Mouse (Mus musculus) intestine, embryonic 16.5 days (tissue): ENCODE data around the gene Eipr1. TPM values are rescaled to one million over a fixed set of nuclear protein-coding genes. Genes with fewer than 3 reads are reported as not detected.

ENCODE experiments used
- ATAC-seq: fragments of 200-750 bp; cut with Nextera tagmentation; 2 replicates; pipeline ENCODE4 v1.8.0; 2017; ENCODE audit warnings: moderate TSS enrichment, moderate library complexity
- H3K27ac ChIP-seq: fragments of 300-500 bp; sonication (generic); 2 replicates; pipeline ENCODE4 v1.5.1; 2014; ENCODE audit warnings: mild to moderate bottlenecking, low read length
- H3K27me3 ChIP-seq: fragments of 300-500 bp; sonication (generic); replicated peaks from 2 replicates; pipeline ENCODE4 v1.6.1; 2014; ENCODE audit warnings: low read length, control low read depth, mixed read lengths; ENCODE audit not compliant: control insufficient read depth, insufficient read depth
- H3K36me3 ChIP-seq: fragments of 300-500 bp; sonication (generic); 2 replicates; pipeline ENCODE4 v1.6.1; 2014; ENCODE audit warnings: low read length, control low read depth; ENCODE audit not compliant: control insufficient read depth, insufficient read depth
- H3K4me1 ChIP-seq: fragments of 300-500 bp; sonication (generic); 2 replicates; pipeline ENCODE4 v1.6.1; 2014; ENCODE audit warnings: low read length, control low read depth, mixed read lengths; ENCODE audit not compliant: control insufficient read depth, insufficient read depth
- H3K4me2 ChIP-seq: fragments of 300-500 bp; sonication (generic); 2 replicates; pipeline ENCODE4 v1.6.1; 2014; ENCODE audit warnings: low read depth, low read length, control low read depth
- H3K4me3 ChIP-seq: fragments of 300-500 bp; sonication (generic); 2 replicates; pipeline ENCODE4 v1.5.1; 2014; ENCODE audit warnings: mild to moderate bottlenecking, low read length
- H3K9ac ChIP-seq: fragments of 300-500 bp; sonication (generic); 2 replicates; pipeline ENCODE4 v1.6.1; 2014; ENCODE audit warnings: low read depth, low read length
- H3K9me3 ChIP-seq: fragments of 300-500 bp; sonication (generic); 2 replicates; pipeline ENCODE4 v1.6.1; 2016; ENCODE audit warnings: low read length, control low read depth; ENCODE audit not compliant: control insufficient read depth
- WGBS: fragments of 180-500 bp; shearing (Covaris S2); extraction: QIAGEN DNeasy Blood & Tissue Kit; methylation state at CpG from one replicate; pipeline ENCODE4 v1.1.7; 2014; 5-methylcytosine and 5-hydroxymethylcytosine counted together
- polyA plus RNA-seq: library from polyadenylated mRNA; unstranded; fragments of >200 nt; fragmentation: Nextera tagmentation; extraction: Ambion mirVana; gene quantifications from 2 replicates; pipeline ENCODE4 v1.2.1, GENCODE M21; 2015

Gene Eipr1
- polyA plus RNA-seq, 1 experiment from 2014 or later, result 32.0 TPM

DNA sequence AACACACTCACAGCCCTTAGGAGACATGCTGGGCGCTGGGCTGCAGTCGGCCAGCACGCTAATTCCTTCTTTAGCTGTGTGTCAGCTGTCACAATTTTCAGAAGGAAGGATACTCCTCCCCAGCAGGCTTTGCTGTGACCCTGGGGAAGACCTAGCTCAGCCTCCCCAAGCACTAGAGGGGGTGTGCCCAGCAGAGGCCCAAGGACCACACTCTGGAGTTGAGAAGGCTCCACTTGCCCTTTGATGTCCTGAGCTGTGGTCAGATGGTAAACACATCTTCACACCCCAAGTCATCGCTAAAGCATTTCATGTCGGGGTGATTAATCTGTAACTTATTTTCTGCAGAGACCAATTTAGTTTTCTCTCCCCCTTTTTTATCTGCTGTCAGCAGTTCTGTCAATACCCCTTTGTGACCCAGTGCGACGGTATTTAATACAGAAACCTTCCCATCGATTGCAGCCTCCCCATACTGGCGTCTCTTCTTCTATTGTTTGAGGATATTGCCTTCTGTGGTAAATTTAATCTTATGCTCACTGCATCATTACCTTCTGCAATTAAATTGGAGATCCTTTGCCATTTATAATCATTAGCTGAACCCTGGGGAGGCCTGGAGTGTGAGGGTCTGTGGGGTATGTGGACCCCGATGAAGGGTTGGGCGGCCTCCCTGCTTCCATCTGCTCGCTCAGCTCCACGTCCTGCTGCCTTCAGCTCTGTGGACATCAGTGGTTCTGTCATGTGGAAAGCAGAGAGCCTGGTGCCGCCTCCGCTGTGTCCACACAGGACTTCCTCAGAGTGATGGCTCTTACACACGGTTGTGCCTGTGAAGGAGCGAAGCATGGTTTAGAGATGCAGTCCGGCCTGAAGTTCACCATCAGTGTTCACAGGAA lies 97.4 kb downstream of the Eipr1 start:
- Histone ChIP-seq H3K4me2 (no peak overlapping the region), H3K27ac (no peak overlapping the region), H3K9me3 (no peaks in the 10 kb centered on the region), H3K4me3 (no peak overlapping the region), H3K4me1 (no peaks in the 10 kb centered on the region), H3K27me3 (no peaks in the 10 kb centered on the region), H3K9ac (no peak overlapping the region), H3K36me3 (no peaks in the 10 kb centered on the region)
- ATAC-seq, result no peak
- 72% methylated on average over 18 of the region's 18 CpGs for WGBS

DNA sequence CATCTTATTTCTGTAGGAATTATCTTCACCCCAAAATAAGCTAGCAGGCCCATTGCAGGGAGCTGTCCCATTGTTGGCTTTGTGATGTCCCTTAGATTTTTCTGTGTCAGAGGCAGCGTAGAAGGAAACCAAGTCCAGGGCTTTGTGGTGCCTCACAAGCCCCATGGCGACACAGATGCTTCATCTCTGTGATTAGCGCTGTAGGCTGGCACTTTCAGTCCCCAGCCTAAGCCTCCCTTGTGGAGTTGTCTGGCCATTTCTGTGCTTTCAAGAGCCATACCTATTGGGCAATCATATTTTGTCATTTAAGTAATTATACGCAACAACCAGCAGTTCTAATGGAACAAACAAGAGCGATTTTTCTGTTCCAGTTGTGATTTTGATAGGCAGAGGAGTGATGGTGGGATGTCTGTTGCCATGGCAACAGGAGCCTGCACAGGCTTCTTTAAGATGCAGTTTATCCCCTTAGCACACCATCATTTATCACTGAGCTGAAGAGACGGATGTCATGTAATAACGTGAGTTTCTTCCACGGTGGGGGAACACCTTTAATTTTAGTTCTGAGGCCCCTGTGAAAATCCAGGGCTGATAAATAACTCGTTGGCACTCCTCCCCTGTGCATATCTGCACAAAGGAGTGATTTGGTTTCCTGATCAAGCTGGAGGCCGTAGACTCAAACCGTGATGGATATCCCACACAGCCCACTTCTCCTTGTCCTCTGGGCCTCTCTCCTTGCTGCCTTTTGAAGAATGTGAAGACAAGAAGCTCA lies 108.1 kb downstream of the Eipr1 start:
- Histone ChIP-seq H3K4me3 (no peak overlapping the region), H3K4me1 (no peaks in the 10 kb centered on the region; the same call in 1 of the 2 replicates), H3K4me2 (no peak overlapping the region), H3K27me3 (no peaks in the 10 kb centered on the region), H3K9me3 (no peaks in the 10 kb centered on the region), H3K27ac (no peak overlapping the region), H3K36me3 (no peaks in the 10 kb centered on the region), H3K9ac (no peak overlapping the region)
- no peak for ATAC-seq
- WGBS, result 73% methylated on average over 11 of the region's 11 CpGs

DNA sequence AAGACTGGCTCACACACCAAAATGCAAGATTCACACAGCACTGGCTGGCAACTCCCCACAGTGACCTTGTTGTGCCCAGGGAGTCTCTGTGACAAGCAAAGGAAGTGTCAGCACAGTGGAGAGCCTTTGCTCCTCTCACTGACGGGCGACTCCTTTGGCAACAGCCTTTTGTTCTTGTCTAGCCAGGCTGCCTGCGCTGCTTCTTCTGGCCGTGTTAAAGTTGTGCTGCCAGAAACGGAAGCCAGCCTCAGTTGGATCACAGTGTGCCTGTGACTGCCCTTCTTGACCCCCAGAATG lies 108.6 kb downstream of the Eipr1 start:
- H3K4me1 ChIP-seq, result no peaks in the 10 kb centered on the region; the same call in 1 of the 2 replicates
- no peaks in the 10 kb centered on the region for H3K36me3 ChIP-seq
- H3K27ac ChIP-seq, result no peak overlapping the region
- 68% methylated on average over 5 of the region's 5 CpGs for WGBS
- H3K27me3 ChIP-seq, result no peaks in the 10 kb centered on the region
- H3K9me3 ChIP-seq, result no peaks in the 10 kb centered on the region
- H3K4me2 ChIP-seq, result no peak overlapping the region
- H3K9ac ChIP-seq, result no peak overlapping the region
- no peak overlapping the region for H3K4me3 ChIP-seq
- no peak for ATAC-seq

DNA sequence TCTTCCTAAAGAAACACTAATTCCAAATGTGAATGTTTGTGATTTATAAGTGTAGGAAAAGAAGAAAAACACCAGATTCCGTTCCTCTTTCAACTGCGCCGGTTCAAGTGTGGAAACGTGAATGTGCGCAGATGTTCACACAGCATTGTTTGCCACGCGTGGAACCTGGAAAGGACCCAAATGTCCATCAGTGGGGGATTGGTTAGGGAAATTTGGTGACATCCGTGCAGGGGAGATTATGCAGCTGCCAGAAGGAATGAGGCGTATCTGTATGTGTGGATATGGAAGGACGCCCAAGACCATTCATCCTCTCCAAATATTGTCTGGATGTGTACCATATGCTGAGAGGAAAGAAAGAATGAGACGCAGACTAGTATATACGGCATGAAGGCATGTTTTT lies 111.7 kb downstream of the Eipr1 start:
- Histone ChIP-seq H3K4me3 (no peak overlapping the region), H3K4me1 (no peaks in the 10 kb centered on the region; the same call in 1 of the 2 replicates), H3K9me3 (no peaks in the 10 kb centered on the region), H3K27me3 (no peaks in the 10 kb centered on the region), H3K36me3 (no peaks in the 10 kb centered on the region), H3K4me2 (no peak overlapping the region), H3K27ac (no peak overlapping the region), H3K9ac (no peak overlapping the region)
- peak; percentile 58; the same call in 1 of the 2 replicates for ATAC-seq
- WGBS, result 59% methylated on average over 12 of the region's 12 CpGs

DNA sequence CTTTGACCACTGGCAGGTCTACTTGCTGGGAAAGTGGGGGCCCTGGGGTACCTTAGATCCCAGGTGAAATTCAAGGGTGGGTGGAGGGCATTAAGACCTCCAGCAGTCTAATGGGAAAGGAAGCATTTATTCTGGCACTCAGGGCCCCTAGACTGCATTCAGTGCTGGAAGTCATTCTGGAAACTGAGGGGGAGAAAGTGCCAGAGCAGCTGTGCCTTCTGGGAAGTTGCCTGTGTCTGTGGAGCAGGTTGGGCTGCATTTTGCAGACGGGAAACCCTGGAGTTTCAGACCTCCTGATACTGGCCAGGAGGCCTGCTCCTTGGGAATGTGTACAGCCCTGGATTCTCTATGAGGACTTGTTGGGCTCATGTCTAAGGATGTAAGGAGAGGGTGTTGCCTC lies 114.5 kb downstream of the Eipr1 start:
- H3K9me3 ChIP-seq, result no peaks in the 10 kb centered on the region
- ATAC-seq, result no peak
- H3K9ac ChIP-seq, result no peak overlapping the region
- H3K4me1 ChIP-seq, result no peaks in the 10 kb centered on the region; the same call in 1 of the 2 replicates
- no peaks in the 10 kb centered on the region for H3K36me3 ChIP-seq
- no peaks in the 10 kb centered on the region for H3K27me3 ChIP-seq
- WGBS, result 57% methylated on average over 1 of the region's 1 CpGs
- no peak overlapping the region for H3K4me2 ChIP-seq
- H3K27ac ChIP-seq, result no peak overlapping the region
- no peak overlapping the region for H3K4me3 ChIP-seq

DNA sequence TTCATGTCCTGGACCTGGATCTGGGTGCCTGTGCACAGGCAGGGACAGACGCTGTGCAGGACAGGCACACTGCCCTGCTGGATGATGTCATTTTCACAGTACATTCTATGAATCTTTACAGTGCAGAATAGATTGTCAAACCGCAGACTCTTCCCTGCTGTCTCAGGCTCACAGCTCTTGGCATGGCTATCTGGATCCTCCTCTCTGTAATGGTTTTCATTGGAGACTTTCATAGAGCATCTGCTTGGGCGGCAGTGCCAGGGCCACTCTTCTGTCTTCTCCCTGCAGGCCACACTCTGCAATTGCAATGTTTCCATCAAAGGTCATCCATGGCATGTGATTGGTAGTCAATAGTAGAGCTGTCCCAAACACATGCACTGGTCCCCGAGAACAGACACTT lies 117.2 kb downstream of the Eipr1 start:
- Histone ChIP-seq H3K4me3 (no peak overlapping the region), H3K4me2 (no peak overlapping the region), H3K27ac (no peak overlapping the region), H3K27me3 (no peaks in the 10 kb centered on the region), H3K36me3 (no peaks in the 10 kb centered on the region), H3K4me1 (no peaks in the 10 kb centered on the region), H3K9ac (no peak overlapping the region), H3K9me3 (no peaks in the 10 kb centered on the region)
- WGBS, result 82% methylated on average over 4 of the region's 4 CpGs
- no peak for ATAC-seq

DNA sequence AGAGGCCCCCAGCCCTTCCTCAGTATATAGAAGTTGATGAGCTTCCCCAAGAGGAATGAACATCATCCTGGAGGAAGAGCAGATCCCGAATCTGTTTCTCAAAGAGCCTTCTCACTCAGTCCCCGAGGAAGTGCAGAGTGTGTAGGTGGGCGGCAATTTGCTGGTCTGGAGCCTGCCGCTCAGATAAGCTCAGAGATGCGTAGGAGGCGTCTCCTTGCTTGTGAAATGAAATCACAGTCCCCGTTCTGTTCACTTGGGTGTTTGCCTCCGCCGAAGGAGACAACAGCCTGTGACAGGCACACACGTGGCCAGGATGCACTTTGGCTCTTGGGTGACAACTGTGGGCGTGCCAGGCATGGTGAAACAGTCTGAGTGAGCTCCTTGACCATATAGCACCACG lies 120.7 kb downstream of the Eipr1 start:
- no peak overlapping the region for H3K27ac ChIP-seq
- H3K4me2 ChIP-seq, result no peak overlapping the region
- no peaks in the 10 kb centered on the region for H3K27me3 ChIP-seq
- H3K9ac ChIP-seq, result no peak overlapping the region
- no peaks in the 10 kb centered on the region for H3K9me3 ChIP-seq
- no peak for ATAC-seq
- H3K4me1 ChIP-seq, result no peaks in the 10 kb centered on the region
- no peak overlapping the region for H3K4me3 ChIP-seq
- no peaks in the 10 kb centered on the region for H3K36me3 ChIP-seq
- WGBS, result 72% methylated on average over 12 of the region's 12 CpGs

DNA sequence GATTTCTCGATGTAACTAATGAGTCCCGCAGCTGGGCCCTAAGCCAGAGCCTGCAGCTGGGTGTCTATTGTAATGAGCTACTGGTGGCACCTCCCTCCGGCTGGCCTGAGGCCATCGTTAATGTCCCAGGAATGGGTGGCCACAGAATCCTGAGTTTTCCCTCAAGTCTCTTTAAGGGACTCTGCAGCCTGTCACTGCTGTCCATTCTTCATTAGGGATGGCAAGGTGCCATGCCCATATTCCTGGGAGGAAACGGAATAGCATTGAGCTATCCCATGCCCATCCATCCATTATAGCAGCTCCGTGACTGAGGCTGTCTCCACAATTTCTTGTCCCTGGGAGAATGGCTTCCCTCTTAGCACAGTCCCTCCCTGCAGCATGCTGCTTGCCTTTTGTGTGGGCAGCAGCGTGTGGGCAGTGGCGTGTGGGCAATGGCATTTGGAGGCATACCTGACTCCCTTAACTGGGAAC lies 123.2 kb downstream of the Eipr1 start:
- no peaks in the 10 kb centered on the region for H3K9me3 ChIP-seq
- H3K27me3 ChIP-seq, result no peaks in the 10 kb centered on the region
- no peak overlapping the region for H3K4me3 ChIP-seq
- H3K9ac ChIP-seq, result no peak overlapping the region
- no peaks in the 10 kb centered on the region for H3K36me3 ChIP-seq
- WGBS, result 72% methylated on average over 8 of the region's 8 CpGs
- H3K27ac ChIP-seq, result no peak overlapping the region
- no peak for ATAC-seq
- no peak overlapping the region for H3K4me2 ChIP-seq
- H3K4me1 ChIP-seq, result no peaks in the 10 kb centered on the region

DNA sequence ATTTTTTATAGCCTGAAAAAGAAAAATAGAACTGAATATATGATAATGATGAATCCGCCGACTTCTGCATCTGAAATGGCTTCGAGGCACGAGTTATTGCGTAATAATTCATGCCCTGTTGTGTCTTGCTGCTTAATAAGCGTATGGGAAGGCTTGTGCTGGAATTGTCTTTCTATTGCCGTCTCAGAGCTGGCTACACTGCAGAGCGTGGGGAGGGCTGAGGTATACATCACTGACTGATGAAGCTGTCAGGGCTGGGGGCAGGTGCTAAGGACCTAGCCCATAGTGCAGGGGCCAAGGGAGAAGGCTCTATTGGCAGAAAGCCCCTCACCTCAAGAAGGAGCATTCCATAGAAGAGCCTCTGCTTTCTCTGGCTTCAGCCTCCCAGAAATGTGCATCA lies 123.9 kb downstream of the Eipr1 start:
- no peak overlapping the region for H3K4me2 ChIP-seq
- H3K27ac ChIP-seq, result no peak overlapping the region
- H3K4me1 ChIP-seq, result no peaks in the 10 kb centered on the region

More for the DNA sequence above, 123.9 kb downstream of the Eipr1 start:
- 70% methylated on average over 8 of the region's 8 CpGs for WGBS
- ATAC-seq, result no peak
- no peaks in the 10 kb centered on the region for H3K36me3 ChIP-seq
- H3K27me3 ChIP-seq, result no peaks in the 10 kb centered on the region
- no peak overlapping the region for H3K4me3 ChIP-seq
- no peaks in the 10 kb centered on the region for H3K9me3 ChIP-seq
- H3K9ac ChIP-seq, result no peak overlapping the region
